Mouse (Mus musculus) heart, embryonic 11.5 days (tissue): ENCODE results near the gene Gm8104. TPM values are rescaled to one million over a fixed set of nuclear protein-coding genes. Genes with fewer than 3 reads are reported as not detected.

Experiments
- polyA plus RNA-seq: library from polyadenylated mRNA; unstranded; fragments of >200 nt; fragmentation: Nextera tagmentation; extraction: Ambion mirVana; gene quantifications from 2 replicates; pipeline ENCODE4 v1.2.1, GENCODE M21; 2014

Gene Gm8104
- polyA plus RNA-seq, 1 experiment from 2014 or later: not detected

Other genes starting within 250 kb of the Gm8104 start
- not detected in 2 replicates for gene Gm21977, start 247.1 kb upstream of the Gm8104 start, polyA plus RNA-seq
- not detected in 2 replicates for gene Gm8082, start 107.0 kb upstream of the Gm8104 start, polyA plus RNA-seq
- not detected in 2 replicates for gene Gm10376, start 85.0 kb upstream of the Gm8104 start, polyA plus RNA-seq
- not detected in 2 replicates for gene Gm8094, start 24.0 kb upstream of the Gm8104 start, polyA plus RNA-seq
- not detected in 2 replicates for gene Gm7233, start 79.3 kb downstream of the Gm8104 start, polyA plus RNA-seq
- not detected in 2 replicates for gene Gm8122, start 134.7 kb downstream of the Gm8104 start, polyA plus RNA-seq
- not detected in 2 replicates for gene Gm8126, start 158.0 kb downstream of the Gm8104 start, polyA plus RNA-seq
- gene Gm9732, start 174.4 kb downstream of the Gm8104 start, polyA plus RNA-seq: not detected in 2 replicates
- gene Gm8127, start 193.2 kb downstream of the Gm8104 start, polyA plus RNA-seq: not detected in 2 replicates
- not detected in 2 replicates for gene 1700001F09Rik, start 247.2 kb downstream of the Gm8104 start, polyA plus RNA-seq